Mouse (Mus musculus): ENCODE data around the gene Cdcp1.

Cdcp1 gene

DNA sequence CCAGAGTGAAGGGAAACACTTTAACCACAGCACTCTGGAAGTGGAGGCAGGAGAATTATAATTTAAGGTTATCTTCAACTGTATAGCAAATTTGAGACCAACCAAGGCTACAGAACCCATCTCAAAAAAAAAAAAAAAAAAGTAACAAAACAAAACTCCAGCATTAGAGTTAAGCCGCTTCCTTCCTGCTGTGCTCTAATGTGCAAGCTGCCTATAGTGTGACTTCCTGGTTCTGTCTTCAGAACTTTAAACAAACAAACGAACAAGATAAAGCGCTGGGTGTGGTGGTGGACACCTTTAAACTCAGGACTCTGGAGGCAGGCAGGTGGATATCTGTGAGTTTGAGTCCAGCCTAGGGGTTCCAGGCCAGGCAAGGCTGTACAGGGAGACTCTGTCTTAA is 63.8 kb downstream of the Cdcp1 start:
- DNase-seq (ENCODE audit: low read depth, low spot score), result no peak

DNA sequence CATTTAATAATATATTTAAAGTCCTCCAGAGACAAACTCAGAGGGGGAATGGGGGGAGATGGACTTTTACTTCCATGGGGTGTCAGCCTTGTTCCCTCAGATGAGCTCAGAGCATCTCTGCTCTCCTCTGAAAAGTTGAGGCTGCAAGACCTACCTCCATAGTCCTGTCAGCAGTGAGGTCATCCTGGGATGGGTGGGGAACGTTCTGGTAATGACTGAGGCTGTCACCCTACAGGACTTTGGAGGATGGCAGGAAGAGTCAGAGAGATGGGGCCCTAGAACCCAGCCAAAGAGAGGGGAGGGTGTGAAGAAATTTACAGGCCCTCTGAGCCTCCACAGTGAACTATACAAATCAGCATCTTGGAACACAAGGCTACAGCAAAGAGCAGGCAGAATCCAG is 64.3 kb downstream of the Cdcp1 start:
- no peak for DNase-seq (ENCODE audit: low read depth, low spot score)

DNA sequence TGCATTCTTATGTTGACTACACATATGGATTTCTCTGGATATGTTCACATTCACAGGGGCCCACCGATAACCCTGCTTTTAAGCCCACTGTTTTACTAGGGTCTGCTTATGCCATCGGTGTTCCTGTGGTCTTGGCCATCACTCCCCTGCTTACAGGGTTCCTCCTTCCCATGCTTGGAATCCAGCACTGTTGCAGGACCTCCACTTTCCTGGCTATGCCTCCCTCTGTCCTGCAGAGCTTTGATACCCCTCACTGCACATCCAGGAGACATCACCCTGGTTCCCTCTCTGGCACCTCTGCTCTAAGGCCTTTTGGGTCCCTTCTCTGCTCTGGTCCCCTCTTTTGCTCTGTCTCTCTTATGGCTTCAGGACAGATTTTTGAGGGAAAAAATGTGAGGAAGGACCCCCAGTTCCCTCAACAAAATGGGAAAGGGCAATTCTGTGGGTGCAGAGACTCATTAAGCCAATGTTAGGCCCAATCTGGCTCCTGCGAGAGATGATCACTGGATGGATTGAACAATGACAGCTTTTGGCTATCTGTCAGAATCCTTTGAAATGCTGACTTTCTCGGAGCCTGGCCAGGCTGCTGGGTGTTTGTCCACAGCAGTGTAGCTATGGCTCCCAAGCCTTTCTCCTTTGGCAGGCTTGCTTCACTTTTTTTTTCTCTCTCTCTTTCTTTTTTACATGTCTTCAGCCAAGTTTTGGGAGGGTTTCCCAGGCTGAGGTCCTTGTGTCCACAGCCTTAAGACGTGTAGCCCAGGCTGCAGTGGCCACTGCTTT is 65.4 kb downstream of the Cdcp1 start, which contains the start of gene Clec3b:
Gene Clec3b (plus strand): TSS at position 706 of the 780 bp plus-strand sequence.
- DNase-seq (ENCODE audit: low read depth, low spot score), result no peak

DNA sequence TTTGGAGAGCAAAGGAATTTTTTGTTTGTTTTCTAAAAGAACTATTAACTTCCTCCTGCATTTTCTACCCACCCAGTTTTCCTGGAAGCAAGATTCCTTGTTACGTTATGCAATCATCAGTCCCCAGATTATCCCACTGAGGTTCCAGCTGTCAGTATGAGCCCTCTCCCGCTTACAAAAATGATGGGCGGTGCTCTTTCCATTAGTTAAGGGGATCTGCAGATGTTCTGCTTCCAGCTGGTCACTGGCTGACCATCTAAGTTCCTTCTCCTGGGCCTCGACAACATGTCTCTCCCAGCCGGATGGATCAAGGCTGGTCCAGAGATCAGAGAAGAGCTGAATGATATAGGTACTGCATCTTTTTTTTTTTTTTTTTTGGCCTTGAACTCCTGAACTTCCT is 67.4 kb downstream of the Cdcp1 start:
- DNase-seq (ENCODE audit: low read depth, low spot score), result no peak

DNA sequence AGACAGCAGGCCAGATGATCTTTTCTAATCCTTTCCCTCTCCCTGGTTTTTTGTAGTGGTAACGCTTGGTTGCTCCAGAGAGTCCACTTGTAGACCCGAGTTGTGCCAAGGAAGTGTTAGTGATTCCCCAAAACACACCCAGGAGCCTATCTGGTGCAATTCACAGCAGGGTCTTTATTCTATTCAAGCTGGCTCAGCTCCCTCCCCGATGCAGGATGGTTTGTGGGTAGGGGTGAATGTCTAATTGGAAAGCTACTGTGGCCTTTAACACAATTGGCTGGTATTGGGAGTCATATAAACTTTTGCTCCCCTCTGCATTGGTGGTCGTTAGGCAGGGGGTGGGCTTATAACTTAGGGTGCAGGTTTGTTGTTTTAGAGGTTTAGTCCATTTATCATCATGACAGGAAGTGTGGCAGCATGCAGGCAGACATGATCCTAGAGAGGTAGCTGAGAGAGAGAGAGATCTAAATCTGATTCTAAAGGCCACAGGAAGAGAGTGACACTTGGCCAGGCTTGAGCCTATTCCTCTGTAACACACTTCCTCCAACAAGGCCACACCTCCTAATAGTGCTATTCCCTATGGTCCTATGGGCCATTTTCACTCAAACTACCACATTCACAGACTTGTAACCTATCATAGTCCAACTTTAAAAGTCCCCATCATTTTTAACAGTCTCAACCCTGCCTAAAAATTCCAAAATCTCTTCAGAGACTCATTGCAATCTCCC is 75.8 kb downstream of the Cdcp1 start:
- no peak for DNase-seq (ENCODE audit: low read depth, low spot score)

DNA sequence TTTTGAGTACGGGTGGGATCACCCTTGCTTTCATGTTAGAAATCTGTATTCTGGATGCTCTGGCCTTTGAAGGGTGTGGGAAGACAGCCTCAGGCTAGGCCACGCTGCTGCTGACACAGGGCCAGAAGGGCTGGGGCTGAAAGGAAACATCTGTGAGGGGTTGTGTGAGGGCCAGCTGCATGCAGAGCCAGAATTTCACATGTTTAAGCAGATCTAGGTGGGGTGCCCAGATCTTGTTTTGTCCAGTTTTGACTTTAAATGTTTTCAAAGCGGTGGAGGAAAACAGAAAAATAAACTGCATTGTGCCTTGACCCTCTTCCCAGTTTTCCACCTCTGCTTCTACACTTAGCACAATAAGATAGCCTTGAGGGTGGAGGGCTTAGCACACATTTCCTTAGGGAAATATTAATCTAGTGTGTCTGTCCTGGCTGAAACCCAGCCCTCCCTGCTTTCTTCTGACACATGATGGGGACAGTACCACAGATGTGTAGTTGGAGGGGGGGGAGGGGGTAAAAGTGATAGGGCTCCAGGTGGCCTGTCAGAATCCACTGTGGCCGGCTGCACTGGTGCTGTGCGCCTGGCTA is 76.9 kb downstream of the Cdcp1 start:
- no peak for DNase-seq (ENCODE audit: low read depth, low spot score)

DNA sequence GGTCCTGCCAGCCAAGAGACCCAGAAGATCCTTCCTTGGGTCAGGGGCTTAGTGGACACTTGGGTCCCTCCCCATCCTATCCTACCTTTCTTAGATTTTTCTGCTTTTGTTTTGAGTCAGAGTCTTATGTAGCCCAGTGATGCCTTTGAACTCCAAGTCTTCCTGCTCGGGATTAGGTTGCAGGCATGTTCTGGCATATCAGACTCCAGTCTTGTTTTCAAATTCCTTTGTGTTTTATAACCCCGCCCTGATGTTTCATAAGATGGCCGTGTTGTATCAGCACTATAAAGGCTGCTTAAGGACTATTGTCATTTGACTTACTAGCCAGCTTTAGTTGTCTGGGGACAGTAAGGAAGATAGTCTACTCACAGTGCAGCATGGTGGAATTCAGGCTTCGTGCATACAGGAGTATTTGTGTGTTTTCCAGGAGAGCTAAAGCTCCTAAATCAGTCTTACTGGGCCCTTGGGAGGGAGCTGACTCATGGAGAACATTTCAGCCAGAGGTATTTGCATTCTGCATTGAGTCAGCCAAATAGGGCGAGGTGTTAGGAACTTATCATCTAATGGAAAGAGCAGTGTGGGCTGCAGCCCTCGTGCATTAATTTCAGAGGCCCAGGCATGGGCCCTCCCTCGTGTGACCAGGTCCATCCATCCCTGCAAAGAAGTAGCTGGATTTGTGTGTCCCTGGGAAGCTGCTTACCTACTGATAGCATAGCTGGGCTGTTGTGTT is 78.7 kb downstream of the Cdcp1 start:
- DNase-seq (ENCODE audit: low read depth, low spot score), result no peak

DNA sequence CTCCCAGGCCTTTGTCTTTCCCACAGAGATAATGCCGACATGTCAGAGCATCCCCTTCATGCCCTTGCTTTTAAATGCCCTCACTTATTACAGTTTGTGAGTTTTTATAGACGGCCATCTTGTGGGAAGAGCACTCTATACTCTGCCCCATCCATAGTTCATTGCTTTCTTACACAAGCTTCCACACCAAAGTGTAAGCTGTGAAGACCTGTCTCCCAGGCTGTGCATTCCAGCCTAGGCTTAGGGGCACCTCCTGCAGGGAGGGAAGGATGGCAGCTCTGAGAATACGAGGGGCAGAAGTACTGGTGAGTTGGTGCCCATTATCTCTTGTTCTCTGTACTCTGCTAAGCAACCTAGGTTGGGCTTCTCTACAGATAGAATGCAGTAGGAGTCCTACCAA is 82.8 kb downstream of the Cdcp1 start:
- DNase-seq (ENCODE audit: low read depth, low spot score), result no peak

DNA sequence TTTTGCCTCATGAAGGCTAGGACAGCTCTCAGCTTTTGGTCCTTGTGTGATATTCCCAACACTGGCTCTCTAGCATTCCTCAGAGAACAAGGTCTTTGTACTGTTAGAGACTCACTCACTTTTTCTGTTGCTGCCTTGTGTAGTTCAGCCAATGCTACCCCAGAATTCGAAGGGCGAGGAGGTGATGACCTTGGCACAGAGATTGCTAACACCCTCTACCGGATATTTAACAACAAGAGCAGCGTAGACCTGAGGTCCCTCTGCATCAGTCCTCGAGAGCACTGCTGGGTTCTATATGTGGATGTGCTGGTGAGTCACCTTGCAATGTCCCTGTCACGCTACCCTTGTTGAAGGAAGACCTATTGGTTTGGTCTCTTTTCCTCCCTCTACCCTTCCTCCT is 88.2 kb downstream of the Cdcp1 start:
- no peak for DNase-seq (ENCODE audit: low read depth, low spot score)

DNA sequence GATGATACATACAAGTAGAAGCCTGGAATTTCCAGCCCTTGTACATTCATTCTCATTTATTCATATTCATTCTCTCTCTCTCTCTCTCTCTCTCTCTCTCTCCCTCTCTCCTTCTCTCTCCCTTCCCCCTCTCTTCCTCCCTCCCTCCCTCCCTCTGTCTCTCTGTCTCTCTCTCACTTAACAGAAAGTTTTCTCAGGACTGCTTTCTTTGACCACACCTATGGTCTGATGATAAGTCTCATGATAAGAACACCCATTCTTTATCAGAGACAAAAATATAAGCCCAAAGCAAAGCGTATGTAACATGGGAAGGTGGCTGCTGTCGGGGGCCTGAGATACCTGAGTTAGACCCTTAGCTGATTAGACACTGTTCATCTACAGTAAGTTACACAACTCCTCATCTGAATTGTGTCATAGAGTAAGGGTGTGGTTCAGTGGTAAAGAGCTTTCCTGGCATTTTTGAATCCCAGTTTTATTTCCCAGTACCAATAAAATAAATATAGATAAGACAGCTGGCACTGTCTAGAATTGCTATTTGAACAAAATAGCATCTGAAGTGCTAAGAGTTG is 91.3 kb downstream of the Cdcp1 start:
- DNase-seq (ENCODE audit: low read depth, low spot score), result no peak

DNA sequence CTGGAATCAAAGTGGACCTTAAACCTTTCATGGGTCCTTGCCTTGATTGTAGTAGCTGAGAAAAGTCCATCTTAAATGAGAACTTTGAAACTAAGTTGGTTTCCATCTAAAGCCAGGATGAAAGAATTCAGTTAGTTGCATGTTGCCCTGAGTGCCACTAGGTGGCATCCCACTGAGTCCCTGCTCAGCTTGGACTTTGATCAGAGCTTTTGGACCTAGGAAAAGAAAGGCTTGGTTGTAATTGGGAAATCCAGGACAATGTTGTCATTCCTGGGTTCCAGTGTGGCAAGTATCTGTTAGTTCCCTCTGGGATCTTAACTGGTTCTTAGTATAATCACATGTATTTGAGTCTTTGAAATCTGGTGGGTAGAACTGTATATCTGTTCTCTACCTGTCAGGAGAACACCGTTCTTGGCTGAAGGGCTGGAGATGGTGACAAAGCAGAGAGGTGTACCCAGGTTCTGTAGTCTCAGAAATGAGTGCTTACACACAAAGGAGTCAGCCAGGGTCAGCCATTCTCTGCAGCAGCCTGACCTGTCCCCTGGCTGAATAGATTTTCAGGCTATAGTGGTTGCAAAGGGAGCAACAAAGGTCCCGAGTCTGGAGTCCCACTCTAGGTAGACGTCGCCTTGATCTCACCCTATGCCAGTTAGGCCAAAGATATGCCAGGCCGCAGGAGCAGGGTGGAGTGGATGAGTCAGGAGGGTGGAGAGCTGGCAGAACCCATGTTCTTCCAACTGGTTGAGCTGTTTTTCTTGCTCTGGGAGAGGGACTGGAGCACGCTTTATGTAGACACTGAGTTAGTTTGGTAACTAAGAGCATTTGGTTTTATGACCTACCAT is 92.0 kb downstream of the Cdcp1 start:
- DNase-seq (ENCODE audit: low read depth, low spot score), result peak; percentile 33

DNA sequence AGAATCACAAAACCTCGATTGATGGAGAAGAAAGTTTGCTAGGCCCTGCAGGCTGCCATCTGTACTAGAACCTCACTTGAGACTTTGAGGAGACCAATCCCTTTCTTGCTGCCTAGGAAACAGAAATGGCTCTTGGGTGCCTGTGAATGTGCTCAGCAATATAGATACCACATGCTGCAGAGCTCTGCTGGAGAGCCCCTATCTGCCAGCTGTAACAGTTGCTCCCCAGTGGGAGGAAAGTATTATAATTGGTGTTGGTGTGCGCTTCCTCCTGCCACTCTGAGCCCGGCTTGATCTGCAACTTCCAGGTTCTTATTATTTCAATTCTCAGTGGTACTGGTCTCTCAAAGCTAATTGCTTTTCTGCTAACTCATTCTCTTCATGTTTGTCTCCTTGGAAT is 92.8 kb downstream of the Cdcp1 start:
- no peak for DNase-seq (ENCODE audit: low read depth, low spot score)
